In the genomic region with DNA sequence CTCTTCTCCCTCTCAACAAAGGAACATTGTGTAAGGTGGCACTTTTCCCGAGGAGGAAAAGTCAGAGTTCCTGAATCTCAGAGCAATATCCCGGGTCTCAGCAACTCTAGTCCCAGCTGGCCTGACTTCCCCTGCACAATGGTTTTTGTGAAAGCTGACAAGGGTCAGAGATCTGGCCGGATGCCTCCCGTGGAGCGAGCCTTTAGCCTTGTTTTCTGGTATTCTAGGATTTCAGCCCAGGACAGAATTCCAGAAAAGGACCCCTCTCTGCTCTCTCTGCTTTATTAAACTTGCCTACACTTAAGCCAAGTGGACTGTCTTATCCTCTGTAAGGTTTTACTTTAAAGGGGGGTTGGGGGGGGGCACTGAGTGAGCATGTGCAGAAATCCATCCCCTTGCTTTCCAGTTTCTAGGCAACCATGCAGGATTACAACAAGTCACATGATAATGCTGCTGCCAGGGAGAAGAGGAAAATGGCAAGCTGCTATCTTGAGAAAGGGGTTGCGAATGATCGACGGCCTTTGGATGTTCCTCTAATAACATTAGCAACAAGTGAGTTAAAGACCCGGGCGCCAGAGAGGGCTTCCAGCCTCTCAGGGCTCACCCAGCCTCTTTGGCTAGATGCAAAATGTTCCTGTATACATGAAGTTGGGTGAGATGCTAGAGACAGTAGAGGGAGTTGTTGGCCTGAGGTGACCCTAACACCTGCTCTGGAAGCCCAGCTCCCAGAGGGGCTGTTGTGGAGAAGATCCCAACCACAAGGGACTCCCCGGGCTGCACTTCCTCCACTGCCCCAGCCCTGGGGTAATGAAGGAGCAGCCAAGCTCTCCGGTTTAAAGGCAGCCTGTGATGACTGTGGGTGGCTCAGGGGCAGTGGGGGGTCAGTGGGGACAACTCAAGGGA, we compare ENCODE assay signal across 9 mouse cellular contexts. TPM values are rescaled to one million over a fixed set of nuclear protein-coding genes. Genes with fewer than 3 reads are reported as not detected.
A peak's percentile ranks its signal among the peaks of the same experiment; 100 is the strongest.
DNase-seq lines count a peak whose midpoint lies in the region; ATAC-seq lines count a peak whose summit lies in the region.
"Had no signal": no experiment of that assay in that cellular context is flagged by ENCODE, and none has a peak within 500 bp of the region (broad histone marks: within the 10 kb centered on the region; RNA-seq: fewer than 3 reads in every experiment).

No protein-coding gene starts in this region.

- H3K4me1 ChIP-seq in hindbrain, embryonic 12.5 days: peaks cover 22% of the 10 kb centered on the region
- H3K4me1 ChIP-seq in midbrain, embryonic 11.5 days (ENCODE audit: control insufficient read depth, insufficient read depth, low read length): peaks cover 23% of the 10 kb centered on the region

- no peak for ATAC-seq in hindbrain, embryonic 12.5 days (ENCODE audit: low FRiP score)
- no peak for ATAC-seq in midbrain, embryonic 11.5 days (ENCODE audit: low FRiP score)
- no peak for ATAC-seq in activated CD4-positive, CD25-positive, alpha-beta regulatory T cell, adult 4 months

- H3K27ac ChIP-seq in hindbrain, embryonic 12.5 days: peak overlapping the region; percentile 62
- H3K27ac ChIP-seq in midbrain, embryonic 11.5 days (ENCODE audit: low read depth, low read length): peak overlapping the region; percentile 77
- H3K27ac ChIP-seq: macrophage had no signal

- H3K9me3 ChIP-seq in hindbrain, embryonic 12.5 days (replicated peaks): no peaks in the 10 kb centered on the region; the same call in 1 of the 2 replicates
- no peaks in the 10 kb centered on the region; the same call in 1 of the 2 replicates for H3K9me3 ChIP-seq in midbrain, embryonic 11.5 days (ENCODE audit: control insufficient read depth, low read length)

- H3K4me3 ChIP-seq in hindbrain, embryonic 12.5 days: no peak overlapping the region
- peak overlapping the region; percentile 10; the same call in 1 of the 2 replicates for H3K4me3 ChIP-seq in midbrain, embryonic 11.5 days (ENCODE audit: low read depth, low read length)

- H3K27me3 ChIP-seq in hindbrain, embryonic 12.5 days: no peaks in the 10 kb centered on the region
- H3K27me3 ChIP-seq in midbrain, embryonic 11.5 days (ENCODE audit: control insufficient read depth, insufficient read depth, low read length): no peaks in the 10 kb centered on the region

- H3K9ac ChIP-seq in hindbrain, embryonic 12.5 days: no peak overlapping the region
- peak overlapping the region; percentile 42; the same call in 1 of the 2 replicates for H3K9ac ChIP-seq in midbrain, embryonic 11.5 days (ENCODE audit: low read length)

- H3K36me3 ChIP-seq in hindbrain, embryonic 12.5 days: no peaks in the 10 kb centered on the region
- no peaks in the 10 kb centered on the region for H3K36me3 ChIP-seq in midbrain, embryonic 11.5 days (ENCODE audit: control insufficient read depth, insufficient read depth, low read length)

- peak; percentile 40 to 64 for DNase-seq in layer of hippocampus, adult 18-20 months (ENCODE audit: low spot score in 2 of 2)
- no peak for DNase-seq in layer of hippocampus, adult 11-12 months (ENCODE audit: low spot score)
- peak; percentile 56 for DNase-seq in embryo, embryonic 9.5 days (ENCODE audit: extremely low spot score)
- DNase-seq in midbrain, embryonic 11.5 days (ENCODE audit: low spot score, missing footprints): peak; percentile 93
- no peak for DNase-seq in gastrocnemius, postnatal 4 days (ENCODE audit: low spot score in 2 of 2)
- DNase-seq in natural killer cell, adult 2 months (ENCODE audit: low spot score in 2 of 2): no peak

- 3% methylated on average over 12 of the region's 12 CpGs for WGBS in hindbrain, embryonic 12.5 days
- 4% methylated on average over 12 of the region's 12 CpGs for WGBS in midbrain, embryonic 11.5 days

- peak overlapping the region; percentile 31 for H3K4me2 ChIP-seq in hindbrain, embryonic 12.5 days (replicated peaks)
- peak overlapping the region; percentile 33 for H3K4me2 ChIP-seq in midbrain, embryonic 11.5 days

RNA-seq across cellular contexts. Expression of a gene that starts 2.5 kb away (rescaled TPM):
- 10 to 100 TPM; 30.6 to 33.8 TPM for total RNA-seq in layer of hippocampus, adult 18-20 months (2021)
- polyA plus RNA-seq in hindbrain, embryonic 12.5 days (2016; fragmentation: Nextera tagmentation; extraction: Ambion mirVana): 17.5 and 20.3 TPM in 2 replicates
- polyA plus RNA-seq in midbrain, embryonic 11.5 days (2014; fragmentation: Nextera tagmentation; extraction: Ambion mirVana): 20.8 and 23.1 TPM in 2 replicates
- polyA plus RNA-seq in activated CD4-positive, CD25-positive, alpha-beta regulatory T cell, adult 4 months (2017; shearing (Covaris generic)): 10 to 100 TPM in 1 of 2 experiments, 1 to 10 TPM in 1; 7.7 to 12.7 TPM
- 10 to 100 TPM; 24.5 to 26.8 TPM for total RNA-seq in gastrocnemius, postnatal 4 days (2021)
- polyA plus RNA-seq: macrophage had no signal

Comparison
In these comparisons a context has a peak if more than half of its experiments do, and no peak if none do; other contexts are left out.
1. DNase-seq: peak in layer of hippocampus, adult 18-20 months (2 of 2), embryo, embryonic 9.5 days (single experiment) and midbrain, embryonic 11.5 days (single experiment); none in layer of hippocampus, adult 11-12 months (single experiment), gastrocnemius, postnatal 4 days (0 of 2) and natural killer cell, adult 2 months (0 of 2).